Mouse (Mus musculus) MEL (cell line): ENCODE measurements around the gene Cldn11.

Experiments
- CTCF ChIP-seq, 3 experiments: IDR thresholded peaks in 2 of 3; conservative IDR thresholded peaks in 1 of 3; 2 replicates each; pipeline ENCODE4 v1.5.1; 2011 to 2012; ENCODE audit warnings: low read length in 3 of 3, low read depth in 2 of 3, mild to moderate bottlenecking in 2 of 3, improper control_type of control experiment in 1 of 3, inconsistent platforms in 1 of 3, mixed read lengths in 1 of 3, moderate library complexity in 1 of 3; ENCODE audit not compliant: control insufficient read depth in 1 of 3, insufficient read depth in 1 of 3, poor library complexity in 1 of 3, severe bottlenecking in 1 of 3
- ETS1 ChIP-seq: IDR thresholded peaks from 2 replicates; pipeline ENCODE4 v1.6.1; 2012; ENCODE audit warnings: low read depth, mild to moderate bottlenecking, inconsistent platforms, low read length, improper control_type of control experiment, moderate library complexity
- GABPA ChIP-seq: IDR thresholded peaks from 2 replicates; pipeline ENCODE4 v1.6.1; 2012; ENCODE audit warnings: low read depth, mild to moderate bottlenecking, inconsistent platforms, low read length, improper control_type of control experiment, moderate library complexity
- POLR2A ChIP-seq, 2 experiments: IDR thresholded peaks; 2 replicates each; pipeline ENCODE4 v1.6.1; 2011 to 2012; ENCODE audit warnings: low read length in 2 of 2, mild to moderate bottlenecking in 2 of 2, control low read depth in 1 of 2, improper control_type of control experiment in 1 of 2, low read depth in 1 of 2, moderate library complexity in 1 of 2; ENCODE audit not compliant: control insufficient read depth in 1 of 2, insufficient read depth in 1 of 2, poor library complexity in 1 of 2
- UBTF ChIP-seq: IDR thresholded peaks from 2 replicates; pipeline ENCODE4 v1.6.1; 2012; ENCODE audit warnings: low read depth, mild to moderate bottlenecking, inconsistent platforms, low read length, improper control_type of control experiment, moderate library complexity, borderline replicate concordance; ENCODE audit not compliant: insufficient read depth

DNA sequence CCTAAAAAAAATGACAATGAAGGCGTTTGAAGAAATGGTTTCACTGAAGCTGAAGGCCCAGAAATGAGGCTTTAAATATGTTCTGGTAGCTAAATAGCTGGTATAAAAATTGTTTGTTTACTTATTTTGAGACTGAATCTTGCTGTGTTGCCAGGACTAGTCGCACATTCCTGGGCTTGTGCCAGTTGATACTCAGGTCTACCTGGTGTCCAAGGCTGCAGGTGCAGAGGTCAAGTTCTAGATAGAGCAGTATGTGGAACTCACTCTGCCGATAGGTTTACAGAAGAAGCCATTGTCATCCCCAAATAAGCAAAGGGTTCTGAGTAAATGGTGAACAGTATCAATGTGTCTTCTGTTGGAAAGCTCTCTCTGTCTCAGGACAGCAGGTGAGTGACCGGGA, 8.1 kb upstream of the Cldn11 start:
- TF ChIP-seq CTCF (IDR thresholded peaks at IDR 0.05 in 2 of 3, conservative IDR thresholded peaks at IDR 0.05 in 1 of 3; ENCODE audit: control insufficient read depth in 1 of 3, insufficient read depth in 1 of 3, low read depth in 2 of 3, low read length in 3 of 3, poor library complexity in 1 of 3, severe bottlenecking in 1 of 3) (no peak), POLR2A (IDR thresholded peaks at IDR 0.05; ENCODE audit: control insufficient read depth in 1 of 2, insufficient read depth in 1 of 2, low read depth in 1 of 2, low read length in 2 of 2, poor library complexity in 1 of 2) (no peak), UBTF (no peak), ETS1 (no peak), GABPA (no peak)
